Mouse (Mus musculus) myocyte (in vitro differentiated cells): Measurements from ENCODE around the gene Muc5ac. TPM values are rescaled to one million over a fixed set of nuclear protein-coding genes. Genes with fewer than 3 reads are reported as not detected.

Source experiments
- H3K27me3 ChIP-seq: one replicate; pipeline ENCODE4 v1.6.1; 2011; ENCODE audit not compliant: control insufficient read depth, insufficient read depth, insufficient read length
- H3K36me3 ChIP-seq: one replicate; pipeline ENCODE4 v1.6.1; 2011; ENCODE audit not compliant: control insufficient read depth, insufficient read depth
- H3K4me2 ChIP-seq: one replicate; pipeline ENCODE4 v1.6.1; 2011; ENCODE audit warnings: low read depth, control low read depth
- H3K4me3 ChIP-seq: one replicate; pipeline ENCODE4 v1.5.1; 2011; ENCODE audit warnings: mild to moderate bottlenecking, control low read depth, moderate library complexity
- H3K79me2 ChIP-seq: one replicate; pipeline ENCODE4 v1.6.1; 2011; ENCODE audit not compliant: control insufficient read depth, insufficient read depth
- H3ac ChIP-seq: one replicate; pipeline ENCODE4 v1.6.1; 2011; ENCODE audit not compliant: control insufficient read depth, insufficient read length
- CEBPB ChIP-seq: IDR thresholded peaks from 2 replicates; pipeline ENCODE4 v1.6.1; 2011; ENCODE audit warnings: mild to moderate bottlenecking, moderate library complexity; ENCODE audit not compliant: poor library complexity, insufficient read depth, severe bottlenecking
- E2F4 ChIP-seq: IDR thresholded peaks from one replicate; pipeline ENCODE4 v1.6.1; 2011; ENCODE audit warnings: mild to moderate bottlenecking, control low read depth, moderate library complexity; ENCODE audit not compliant: insufficient read depth
- MAX ChIP-seq: IDR thresholded peaks from one replicate; pipeline ENCODE4 v1.6.1; 2011; ENCODE audit warnings: low read depth, mild to moderate bottlenecking, control low read depth
- MYOD1 ChIP-seq, 3 experiments: IDR thresholded peaks; one replicate each; pipeline ENCODE4 v1.6.1; 2011; ENCODE audit warnings: control low read depth in 2 of 3, low read depth in 2 of 3, mild to moderate bottlenecking in 2 of 3, moderate library complexity in 1 of 3; ENCODE audit not compliant: insufficient read length in 2 of 3, control insufficient read depth in 1 of 3
- MYOG ChIP-seq, 3 experiments: IDR thresholded peaks; one replicate each; pipeline ENCODE4 v1.6.1; 2011; ENCODE audit warnings: control low read depth in 2 of 3, low read depth in 2 of 3, mild to moderate bottlenecking in 2 of 3; ENCODE audit not compliant: insufficient read length in 2 of 3, control insufficient read depth in 1 of 3, insufficient read depth in 1 of 3
- POLR2A ChIP-seq: IDR thresholded peaks from one replicate; pipeline ENCODE4 v1.6.1; 2011; ENCODE audit warnings: low read depth, mild to moderate bottlenecking, control low read depth, moderate library complexity; ENCODE audit not compliant: insufficient read length
- POLR2AphosphoS2 ChIP-seq: IDR thresholded peaks from one replicate; pipeline ENCODE4 v1.6.1; 2011; ENCODE audit warnings: low read depth, control low read depth; ENCODE audit not compliant: insufficient read length
- REST ChIP-seq: IDR thresholded peaks from one replicate; pipeline ENCODE4 v1.6.1; 2011; ENCODE audit warnings: mild to moderate bottlenecking, control low read depth, moderate library complexity; ENCODE audit not compliant: insufficient read depth, insufficient read length
- SRF ChIP-seq: IDR thresholded peaks from one replicate; pipeline ENCODE4 v1.6.1; 2011; ENCODE audit warnings: low read depth; ENCODE audit not compliant: control insufficient read depth, insufficient read length
- TCF12 ChIP-seq: IDR thresholded peaks from one replicate; pipeline ENCODE4 v1.6.1; 2011; ENCODE audit warnings: mild to moderate bottlenecking, control low read depth; ENCODE audit not compliant: poor library complexity, insufficient read depth, severe bottlenecking
- TCF3 ChIP-seq: IDR thresholded peaks from one replicate; pipeline ENCODE4 v1.6.1; 2011; ENCODE audit warnings: low read depth, control low read depth; ENCODE audit not compliant: insufficient read length
- USF1 ChIP-seq: IDR thresholded peaks from one replicate; pipeline ENCODE4 v1.6.1; 2011; ENCODE audit warnings: low read depth, mild to moderate bottlenecking, control low read depth, moderate library complexity
- polyA plus RNA-seq: library from polyadenylated mRNA; unstranded; fragments of >200 nt; fragmentation: generic; extraction: Trizol; gene quantifications from one replicate; pipeline ENCODE4 v1.2.1, GENCODE M21; 2012; ENCODE audit warnings: missing spikeins

The Muc5ac gene
- polyA plus RNA-seq, 1 experiment = not detected

GRCm38 (mm10) chr7:141758291-141758690, 30.5 kb upstream of the Muc5ac start:
- Histone ChIP-seq H3K27me3 (peaks cover 22% of the 10 kb centered on the region), H3ac (no peak overlapping the region), H3K4me2 (no peak overlapping the region), H3K4me3 (no peak overlapping the region), H3K79me2 (no peaks in the 10 kb centered on the region), H3K36me3 (no peaks in the 10 kb centered on the region)
- TF ChIP-seq MYOD1 (IDR thresholded peaks at IDR 0.05; ENCODE audit: control insufficient read depth in 1 of 3, insufficient read length in 2 of 3, low read depth in 2 of 3) (no peak), REST (no peak), MYOG (IDR thresholded peaks at IDR 0.05; ENCODE audit: control insufficient read depth in 1 of 3, insufficient read depth in 1 of 3, insufficient read length in 2 of 3, low read depth in 2 of 3) (no peak), MAX (no peak), CEBPB (no peak), POLR2AphosphoS2 (no peak)

GRCm38 (mm10) chr7:141770521-141770920, 18.3 kb upstream of the Muc5ac start:
- Histone ChIP-seq H3K4me3 (no peak overlapping the region), H3K36me3 (no peaks in the 10 kb centered on the region), H3K27me3 (peaks cover 15% of the 10 kb centered on the region), H3K4me2 (no peak overlapping the region), H3ac (no peak overlapping the region), H3K79me2 (no peaks in the 10 kb centered on the region)
- TF ChIP-seq POLR2A (no peak), MYOG (IDR thresholded peaks at IDR 0.05; ENCODE audit: control insufficient read depth in 1 of 3, insufficient read depth in 1 of 3, insufficient read length in 2 of 3, low read depth in 2 of 3) (no peak), MYOD1 (IDR thresholded peaks at IDR 0.05; ENCODE audit: control insufficient read depth in 1 of 3, insufficient read length in 2 of 3, low read depth in 2 of 3) (no peak), TCF12 (no peak), REST (no peak), E2F4 (no peak), MAX (no peak), TCF3 (no peak), POLR2AphosphoS2 (no peak)

GRCm38 (mm10) chr7:141770988-141771387, 17.8 kb upstream of the Muc5ac start:
- H3K4me3 ChIP-seq = no peak overlapping the region
- no peaks in the 10 kb centered on the region for H3K36me3 ChIP-seq
- peaks cover 15% of the 10 kb centered on the region for H3K27me3 ChIP-seq
- no peaks in the 10 kb centered on the region for H3K79me2 ChIP-seq
- TF ChIP-seq TCF12 = no peak
- no peak for TF ChIP-seq SRF
- no peak for TF ChIP-seq CEBPB
- TF ChIP-seq REST = no peak
- TF ChIP-seq MYOD1 (IDR thresholded peaks at IDR 0.05; ENCODE audit: control insufficient read depth in 1 of 3, insufficient read length in 2 of 3, low read depth in 2 of 3) = no peak
- no peak for TF ChIP-seq POLR2AphosphoS2
- no peak overlapping the region for H3K4me2 ChIP-seq
- H3ac ChIP-seq = no peak overlapping the region

- H3K79me2 ChIP-seq = no peaks in the 10 kb centered on the region
- H3K4me3 ChIP-seq = no peak overlapping the region
- no peak for TF ChIP-seq SRF
- TF ChIP-seq REST = no peak
- TF ChIP-seq CEBPB = no peak
- H3K36me3 ChIP-seq = no peaks in the 10 kb centered on the region
- H3ac ChIP-seq = no peak overlapping the region
- no peak overlapping the region for H3K4me2 ChIP-seq
- H3K27me3 ChIP-seq = peaks cover 15% of the 10 kb centered on the region
These were observed 16.7 kb upstream of the Muc5ac start for GRCm38 (mm10) chr7:141772058-141772557.

GRCm38 (mm10) chr7:141774855-141775254, 13.9 kb upstream of the Muc5ac start:
- TF ChIP-seq MAX (no peak), CEBPB (no peak), TCF3 (no peak), POLR2A (no peak), MYOG (IDR thresholded peaks at IDR 0.05; ENCODE audit: control insufficient read depth in 1 of 3, insufficient read depth in 1 of 3, insufficient read length in 2 of 3, low read depth in 2 of 3) (no peak), E2F4 (no peak), USF1 (no peak)
- peaks cover 18% of the 10 kb centered on the region for H3K27me3 ChIP-seq
- no peak overlapping the region for H3K4me3 ChIP-seq
- H3K79me2 ChIP-seq = no peaks in the 10 kb centered on the region
- no peaks in the 10 kb centered on the region for H3K36me3 ChIP-seq
- H3ac ChIP-seq = no peak overlapping the region
- no peak overlapping the region for H3K4me2 ChIP-seq
